Mouse (Mus musculus) E14TG2a.4 (cell line): ENCODE results near the gene Casq2.
A peak's percentile ranks its signal among the peaks of the same experiment; 100 is the strongest.

Source experiments
- H3K27me3 ChIP-seq: 2 replicates; pipeline ENCODE4 v1.6.1; 2014; ENCODE audit warnings: low read length, control low read depth; ENCODE audit not compliant: insufficient read depth
- H3K36me3 ChIP-seq: 2 replicates; pipeline ENCODE4 v1.6.1; 2014; ENCODE audit warnings: low read length, control low read depth; ENCODE audit not compliant: insufficient read depth
- H3K4me1 ChIP-seq: replicated peaks from 2 replicates; pipeline ENCODE4 v1.6.1; 2014; ENCODE audit warnings: low read depth, low read length, control low read depth
- H3K4me3 ChIP-seq: replicated peaks from 2 replicates; pipeline ENCODE4 v1.5.1; 2014; ENCODE audit warnings: mild to moderate bottlenecking, low read length
- H3K9me3 ChIP-seq: 2 replicates; pipeline ENCODE4 v1.6.1; 2014; ENCODE audit warnings: low read length, control low read depth
- CTCF ChIP-seq: conservative IDR thresholded peaks from 2 replicates; pipeline ENCODE4 v1.5.1; 2014; ENCODE audit warnings: low read length
- NANOG ChIP-seq: IDR thresholded peaks from 2 replicates; pipeline ENCODE4 v1.6.1; 2014; ENCODE audit warnings: borderline replicate concordance, low read length, mixed read lengths
- POU5F1 ChIP-seq: IDR thresholded peaks from 2 replicates; pipeline ENCODE4 v1.6.1; 2014; ENCODE audit warnings: low read length, borderline replicate concordance

Gene Casq2

GRCm38 (mm10) chr3:102120947-102121346 is 34.7 kb downstream of the Casq2 start:
- TF ChIP-seq POU5F1 (no peak), NANOG (no peak), CTCF (peak; percentile 42)
- Histone ChIP-seq H3K36me3 (no peaks in the 10 kb centered on the region), H3K4me1 (peaks cover 19% of the 10 kb centered on the region), H3K27me3 (no peaks in the 10 kb centered on the region), H3K4me3 (no peak overlapping the region), H3K9me3 (0 out of 2 replicates have a peak, but pooled peaks cover 5% of the 10 kb centered on the region)

- Histone ChIP-seq H3K36me3 (no peaks in the 10 kb centered on the region), H3K27me3 (no peaks in the 10 kb centered on the region), H3K9me3 (0 out of 2 replicates have a peak, but pooled peaks cover 5% of the 10 kb centered on the region), H3K4me1 (peaks cover 19% of the 10 kb centered on the region), H3K4me3 (no peak overlapping the region)
- TF ChIP-seq NANOG (no peak), CTCF (peak; percentile 66), POU5F1 (no peak)
Measured at GRCm38 (mm10) chr3:102122046-102122445, 35.8 kb downstream of the Casq2 start.

GRCm38 (mm10) chr3:102123654-102124053 is 37.4 kb downstream of the Casq2 start:
- H3K9me3 ChIP-seq: 0 out of 2 replicates have a peak, but pooled peaks cover 5% of the 10 kb centered on the region

GRCm38 (mm10) chr3:102125546-102125945 is 39.3 kb downstream of the Casq2 start:
- H3K36me3 ChIP-seq: no peaks in the 10 kb centered on the region
- H3K27me3 ChIP-seq: no peaks in the 10 kb centered on the region
- 0 out of 2 replicates have a peak, but pooled peaks cover 4% of the 10 kb centered on the region for H3K9me3 ChIP-seq
- peaks cover 15% of the 10 kb centered on the region for H3K4me1 ChIP-seq
- TF ChIP-seq POU5F1: no peak
- TF ChIP-seq CTCF: no peak
- TF ChIP-seq NANOG: no peak
- H3K4me3 ChIP-seq: no peak overlapping the region

More at GRCm38 (mm10) chr3:102123654-102124053, 37.4 kb downstream of the Casq2 start:
- peaks cover 18% of the 10 kb centered on the region for H3K4me1 ChIP-seq
- H3K27me3 ChIP-seq: no peaks in the 10 kb centered on the region
- TF ChIP-seq CTCF (no peak), POU5F1 (no peak), NANOG (no peak)
- no peak overlapping the region for H3K4me3 ChIP-seq
- no peaks in the 10 kb centered on the region for H3K36me3 ChIP-seq

GRCm38 (mm10) chr3:102127114-102127513 is 40.9 kb downstream of the Casq2 start:
- H3K36me3 ChIP-seq: no peaks in the 10 kb centered on the region
- TF ChIP-seq NANOG: no peak
- TF ChIP-seq CTCF: no peak
- no peak for TF ChIP-seq POU5F1
- peaks cover 8% of the 10 kb centered on the region; the same call in 1 of the 2 replicates for H3K4me1 ChIP-seq
- no peaks in the 10 kb centered on the region for H3K9me3 ChIP-seq
- no peak overlapping the region for H3K4me3 ChIP-seq
- no peaks in the 10 kb centered on the region for H3K27me3 ChIP-seq

- Histone ChIP-seq H3K9me3 (no peaks in the 10 kb centered on the region), H3K36me3 (no peaks in the 10 kb centered on the region), H3K4me1 (peaks cover 6% of the 10 kb centered on the region; the same call in 1 of the 2 replicates), H3K4me3 (no peak overlapping the region), H3K27me3 (no peaks in the 10 kb centered on the region)
- TF ChIP-seq CTCF (no peak), POU5F1 (no peak)
Measured at GRCm38 (mm10) chr3:102128242-102128641, 42.0 kb downstream of the Casq2 start.

- Histone ChIP-seq H3K36me3 (no peaks in the 10 kb centered on the region), H3K4me1 (peaks cover 8% of the 10 kb centered on the region), H3K9me3 (no peaks in the 10 kb centered on the region), H3K4me3 (no peak overlapping the region), H3K27me3 (no peaks in the 10 kb centered on the region)
- TF ChIP-seq POU5F1: no peak
- TF ChIP-seq CTCF: peak; percentile 23
- TF ChIP-seq NANOG: no peak
Measured at GRCm38 (mm10) chr3:102130478-102130877, 44.3 kb downstream of the Casq2 start.

- Histone ChIP-seq H3K4me3 (no peak overlapping the region), H3K4me1 (peaks cover 17% of the 10 kb centered on the region), H3K36me3 (no peaks in the 10 kb centered on the region), H3K9me3 (no peaks in the 10 kb centered on the region), H3K27me3 (no peaks in the 10 kb centered on the region)
- TF ChIP-seq NANOG (no peak), POU5F1 (no peak), CTCF (no peak)
Measured at GRCm38 (mm10) chr3:102131627-102132324, 45.6 kb downstream of the Casq2 start.
